Mouse (Mus musculus) cortical plate, adult 2 months (tissue): ENCODE data around the gene Ltf.

Experiments
- CTCF ChIP-seq: fragments of 200-500 bp; IDR thresholded peaks from 2 replicates; pipeline ENCODE4 v1.5.1; 2011; ENCODE audit warnings: mild to moderate bottlenecking, control low read depth, low read length; ENCODE audit not compliant: insufficient read depth; ENCODE audit errors: extremely low read depth
- POLR2A ChIP-seq: fragments of 200-500 bp; IDR thresholded peaks from 2 replicates; pipeline ENCODE4 v1.6.1; 2011; ENCODE audit warnings: mild to moderate bottlenecking, low read length, control low read depth; ENCODE audit not compliant: insufficient read depth; ENCODE audit errors: extremely low read depth

- no peak for TF ChIP-seq POLR2A
- TF ChIP-seq CTCF = no peak
Measured at GRCm38 (mm10) chr9:110993281-110993709, 25.8 kb upstream of the Ltf start.
